Mouse (Mus musculus) spleen, adult 2 months (tissue): ENCODE measurements around the gene Mpig6b.

Experiments used
- CTCF ChIP-seq: fragments of 200-500 bp; IDR thresholded peaks from 2 replicates; pipeline ENCODE4 v1.5.1; 2011; ENCODE audit warnings: mild to moderate bottlenecking, inconsistent platforms; ENCODE audit not compliant: insufficient read depth, insufficient read length, insufficient replicate concordance; ENCODE audit errors: extremely low read depth
- POLR2A ChIP-seq: fragments of 200-500 bp; IDR thresholded peaks from 2 replicates; pipeline ENCODE4 v1.6.1; 2011; ENCODE audit warnings: low read depth, low read length, inconsistent platforms

GRCm38 (mm10) chr17:35080248-35080647, 14.3 kb upstream of the Mpig6b start:
- TF ChIP-seq CTCF = no peak
- no peak for TF ChIP-seq POLR2A
